Mouse (Mus musculus) small intestine, adult 2 months (tissue): ENCODE results near the gene Epha7.

ENCODE experiments used
- CTCF ChIP-seq: fragments of 200-500 bp; IDR thresholded peaks from 2 replicates; pipeline ENCODE4 v1.5.1; 2012; ENCODE audit warnings: low read depth, mild to moderate bottlenecking, control low read depth, inconsistent platforms, low read length, moderate library complexity, mixed read lengths; ENCODE audit not compliant: insufficient replicate concordance, insufficient read length; ENCODE audit errors: extremely low read depth
- POLR2A ChIP-seq: fragments of 200-500 bp; IDR thresholded peaks from 2 replicates; pipeline ENCODE4 v1.6.1; 2012; ENCODE audit warnings: low read depth, mild to moderate bottlenecking, control low read depth, inconsistent platforms, low read length, moderate library complexity

- TF ChIP-seq POLR2A = no peak
- no peak for TF ChIP-seq CTCF
Observed at GRCm38 (mm10) chr4:28899373-28899772, 86.4 kb downstream of the Epha7 start.
